Mouse (Mus musculus) lung, embryonic 14.5 days (tissue): Measurements from ENCODE around the gene Pdcd4. TPM values are rescaled to one million over a fixed set of nuclear protein-coding genes. Genes with fewer than 3 reads are reported as not detected.

Source experiments
- ATAC-seq: fragments of 200-750 bp; cut with Nextera tagmentation; 2 replicates; pipeline ENCODE4 v1.8.0; 2017; ENCODE audit warnings: mild to moderate bottlenecking, moderate TSS enrichment, moderate library complexity; ENCODE audit not compliant: insufficient read depth
- DNase-seq: peaks from one replicate; pipeline ENCODE4 v3.0.0-alpha.2; 2015
- H3K27ac ChIP-seq: fragments of 300-500 bp; sonication (generic); 2 replicates; pipeline ENCODE4 v1.5.1; 2014; ENCODE audit warnings: low read depth, mild to moderate bottlenecking, moderate library complexity
- H3K27me3 ChIP-seq: fragments of 300-500 bp; sonication (generic); 2 replicates; pipeline ENCODE4 v1.6.1; 2014; ENCODE audit warnings: low read length, control low read depth; ENCODE audit not compliant: insufficient read depth
- H3K36me3 ChIP-seq: fragments of 300-500 bp; sonication (generic); 2 replicates; pipeline ENCODE4 v1.6.1; 2014; ENCODE audit warnings: control low read depth; ENCODE audit not compliant: insufficient read depth
- H3K4me1 ChIP-seq: fragments of 300-500 bp; sonication (generic); 2 replicates; pipeline ENCODE4 v1.6.1; 2014; ENCODE audit warnings: antibody characterized with exemption, control low read depth; ENCODE audit not compliant: insufficient read depth
- H3K4me2 ChIP-seq: fragments of 300-500 bp; sonication (generic); 2 replicates; pipeline ENCODE4 v1.6.1; 2014; ENCODE audit warnings: mild to moderate bottlenecking
- H3K4me3 ChIP-seq: fragments of 300-500 bp; sonication (generic); 2 replicates; pipeline ENCODE4 v1.5.1; 2014; ENCODE audit warnings: low read depth, low read length
- H3K9ac ChIP-seq: fragments of 300-500 bp; sonication (generic); 2 replicates; pipeline ENCODE4 v1.6.1; 2014
- H3K9me3 ChIP-seq: fragments of 300-500 bp; sonication (generic); 2 replicates; pipeline ENCODE4 v1.6.1; 2016; ENCODE audit warnings: low read depth, low read length, control low read depth
- CTCF ChIP-seq: IDR thresholded peaks from 2 replicates; pipeline ENCODE4 v1.5.1; 2016; ENCODE audit warnings: antibody characterized with exemption, low read depth
- WGBS: fragments of 180-500 bp; shearing (Covaris S2); extraction: QIAGEN DNeasy Blood & Tissue Kit; methylation state at CpG from one replicate; pipeline ENCODE4 v1.1.7; 2014; 5-methylcytosine and 5-hydroxymethylcytosine counted together
- polyA plus RNA-seq: library from polyadenylated mRNA; unstranded; fragments of >200 nt; fragmentation: Nextera tagmentation; extraction: Ambion mirVana; gene quantifications from 2 replicates; pipeline ENCODE4 v1.2.1, GENCODE M21; 2014

The Pdcd4 gene
- 101 and 104 TPM in 2 replicates for polyA plus RNA-seq

DNA sequence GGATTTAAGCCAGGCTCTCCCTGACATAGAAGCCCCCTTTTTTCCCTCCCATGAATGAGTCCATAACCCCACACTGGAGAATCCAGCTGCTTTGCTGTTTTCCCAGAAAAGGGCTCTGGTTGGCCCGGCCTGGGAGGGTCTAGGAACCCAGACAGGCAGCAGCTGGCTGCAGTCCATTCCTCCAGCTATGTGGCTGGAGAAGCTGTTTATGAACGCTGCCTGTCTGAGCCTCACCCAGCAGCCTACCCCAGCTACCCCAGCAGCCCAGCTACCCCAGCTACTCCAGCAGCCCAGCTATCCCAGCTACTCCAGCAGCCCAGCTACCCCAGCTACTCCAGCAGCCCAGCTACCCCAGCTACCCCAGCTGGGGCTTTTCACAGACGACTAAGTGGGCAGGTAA is at the start of gene Pdcd4:
Pdcd4 (plus strand) TSS at position 171 of the 400 bp plus-strand sequence.
- peak; percentile 89 for ATAC-seq
- DNase-seq = peak; percentile 86
- 0 out of 2 replicates have a peak within 1 kb of the TSS, but pooled peaks have one; percentile 18 for H3K4me2 ChIP-seq

DNA sequence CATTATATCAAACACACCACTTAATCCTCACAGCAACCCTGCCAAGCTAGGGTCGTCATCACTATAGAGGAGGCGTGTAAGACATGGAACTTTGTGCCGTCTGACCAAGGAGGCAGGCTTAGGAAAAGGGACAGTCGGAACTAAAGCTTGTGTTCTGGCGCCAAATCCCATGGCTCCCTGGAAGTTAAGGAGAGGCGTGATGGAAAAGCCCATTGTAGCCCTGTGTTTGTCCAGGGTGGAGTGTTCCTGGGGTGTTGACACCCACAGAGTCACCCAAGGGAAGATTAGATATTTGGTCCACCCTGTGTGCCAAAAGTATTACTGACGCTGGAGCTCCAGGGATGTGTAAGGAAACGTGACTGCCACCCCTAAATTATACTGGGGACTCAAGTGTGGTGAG is 48.1 kb upstream of the Pdcd4 start:
- Histone ChIP-seq H3K4me3 (no peak overlapping the region), H3K4me2 (no peak overlapping the region), H3K9me3 (no peaks in the 10 kb centered on the region), H3K36me3 (no peaks in the 10 kb centered on the region), H3K27me3 (no peaks in the 10 kb centered on the region), H3K4me1 (no peaks in the 10 kb centered on the region), H3K9ac (no peak overlapping the region), H3K27ac (no peak overlapping the region)
- TF ChIP-seq CTCF = no peak
- 70% methylated on average over 8 of the region's 8 CpGs for WGBS
- DNase-seq (no peak), ATAC-seq (no peak)

More for the DNA sequence above, at the start of gene Pdcd4:
- Histone ChIP-seq H3K36me3 (no peaks in the 10 kb centered on the region), H3K27me3 (no peaks in the 10 kb centered on the region), H3K4me3 (no peak within 1 kb of the TSS), H3K9ac (peak within 1 kb of the TSS; percentile 29; the same call in 1 of the 2 replicates), H3K27ac (peak within 1 kb of the TSS; percentile 91), H3K9me3 (no peaks in the 10 kb centered on the region), H3K4me1 (peaks cover 27% of the 10 kb centered on the region)
- WGBS = 21% methylated on average over 3 of the region's 3 CpGs
- TF ChIP-seq CTCF = no peak

DNA sequence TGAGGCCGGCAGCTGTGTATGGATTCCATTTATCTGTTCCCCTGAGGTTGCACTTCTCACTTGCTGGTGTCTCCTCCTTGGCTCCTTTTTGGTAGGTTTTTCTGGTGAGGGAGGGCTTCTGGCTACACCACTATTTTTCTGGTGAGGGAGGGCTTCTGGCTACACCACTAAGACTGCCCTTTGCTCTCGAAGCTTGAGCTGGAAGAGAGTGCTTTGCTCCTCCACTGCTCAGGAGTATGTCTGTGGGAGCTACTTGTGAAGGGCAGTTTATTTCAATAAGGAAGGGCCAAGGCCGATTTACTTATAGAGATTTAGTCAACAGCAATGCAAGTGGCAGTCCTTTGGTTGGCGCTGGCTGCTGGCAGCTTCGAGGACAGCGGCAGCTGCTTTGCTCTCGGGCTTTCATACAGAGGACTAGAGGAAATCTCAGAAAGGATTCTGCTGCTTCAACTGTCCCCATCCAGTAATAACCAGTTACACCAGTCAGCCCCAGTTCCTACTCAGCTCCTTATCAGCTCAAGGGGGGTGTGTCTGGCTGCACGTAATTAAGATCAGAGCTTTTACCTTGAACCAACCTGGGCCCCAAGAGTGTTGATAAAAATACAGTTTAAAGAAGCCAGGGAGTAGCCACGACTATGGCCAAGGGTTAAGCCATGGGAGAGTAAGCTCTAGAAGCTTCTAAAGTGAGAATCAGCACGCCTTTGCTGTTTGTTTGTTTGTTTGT is 43.6 kb upstream of the Pdcd4 start:
- 71% methylated on average over 10 of the region's 10 CpGs for WGBS
- no peak overlapping the region for H3K9ac ChIP-seq
- peaks cover 25% of the 10 kb centered on the region for H3K4me1 ChIP-seq
- TF ChIP-seq CTCF = no peak
- no peak overlapping the region for H3K4me3 ChIP-seq
- H3K27me3 ChIP-seq = no peaks in the 10 kb centered on the region
- H3K36me3 ChIP-seq = no peaks in the 10 kb centered on the region
- no peak overlapping the region for H3K4me2 ChIP-seq
- no peaks in the 10 kb centered on the region for H3K9me3 ChIP-seq
- DNase-seq (no peak), ATAC-seq (no peak)
- H3K27ac ChIP-seq = no peak overlapping the region

DNA sequence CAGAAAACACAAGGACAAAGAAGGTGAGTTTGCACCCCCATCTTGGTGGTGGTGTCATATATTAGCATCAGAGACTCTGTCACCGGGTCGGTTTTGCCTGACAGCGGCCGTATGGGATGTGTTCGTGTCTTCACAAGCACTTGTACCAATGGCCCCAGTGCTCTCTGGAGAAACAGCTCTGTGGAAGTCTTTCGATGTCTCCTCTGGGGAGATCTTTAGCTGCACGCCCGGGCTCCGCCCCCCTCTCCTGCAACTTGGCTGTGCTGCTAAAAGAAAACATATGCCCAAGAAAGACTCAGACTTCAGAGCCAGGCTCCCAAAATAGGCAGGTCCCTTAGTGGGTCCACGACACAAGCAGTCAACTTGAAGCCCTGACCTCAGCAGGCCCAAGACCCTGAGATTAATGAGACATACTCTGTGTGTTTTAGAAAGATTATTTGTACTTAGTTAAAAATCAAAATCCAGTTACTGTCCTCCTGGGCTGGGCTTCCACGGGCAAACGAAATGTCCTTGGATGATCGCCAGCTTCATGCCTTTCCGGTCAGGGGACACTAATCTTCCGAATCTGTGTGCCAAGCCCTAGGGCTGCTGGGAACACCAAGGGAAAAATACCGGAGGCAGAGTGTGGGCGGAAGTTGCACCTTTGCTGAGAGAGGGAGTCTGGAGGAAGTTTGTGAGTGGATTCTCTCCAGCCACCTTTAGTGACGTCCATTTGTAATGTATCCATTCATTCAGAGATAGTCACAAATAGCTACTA is 41.7 kb upstream of the Pdcd4 start:
- H3K4me3 ChIP-seq = no peak overlapping the region
- no peaks in the 10 kb centered on the region for H3K27me3 ChIP-seq
- H3K9ac ChIP-seq = no peak overlapping the region
- H3K36me3 ChIP-seq = no peaks in the 10 kb centered on the region
- WGBS = 24% methylated on average over 18 of the region's 18 CpGs
- peaks cover 25% of the 10 kb centered on the region for H3K4me1 ChIP-seq
- TF ChIP-seq CTCF = no peak
- peak overlapping the region; percentile 86 for H3K27ac ChIP-seq
- no peaks in the 10 kb centered on the region for H3K9me3 ChIP-seq
- peak; percentile 64 for ATAC-seq
- H3K4me2 ChIP-seq = peak overlapping the region; percentile 20
- peak; percentile 86 for DNase-seq

DNA sequence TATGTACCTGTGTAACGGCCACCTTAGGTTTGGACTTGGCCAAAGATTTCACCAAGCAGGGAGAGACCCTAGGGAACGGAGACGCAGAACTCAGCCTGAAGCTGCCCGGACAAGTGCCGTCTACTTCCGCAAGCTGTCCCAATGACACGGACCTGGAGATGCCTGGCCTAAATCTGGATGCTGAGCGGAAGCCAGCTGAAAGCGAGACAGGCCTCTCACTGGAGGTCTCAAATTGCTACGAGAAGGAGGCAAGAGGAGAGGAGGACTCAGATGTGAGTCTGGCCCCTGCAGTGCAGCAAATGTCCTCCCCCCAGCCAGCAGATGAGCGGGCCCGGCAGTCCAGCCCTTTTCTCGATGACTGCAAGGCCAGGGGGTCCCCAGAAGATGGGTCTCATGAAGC is 40.7 kb upstream of the Pdcd4 start:
- H3K9me3 ChIP-seq = no peaks in the 10 kb centered on the region
- no peak overlapping the region for H3K9ac ChIP-seq
- H3K27ac ChIP-seq = peak overlapping the region; percentile 70; the same call in 1 of the 2 replicates
- no peaks in the 10 kb centered on the region for H3K36me3 ChIP-seq
- WGBS = 80% methylated on average over 13 of the region's 13 CpGs
- no peaks in the 10 kb centered on the region for H3K27me3 ChIP-seq
- no peak overlapping the region for H3K4me3 ChIP-seq
- no peak for DNase-seq
- no peak for ATAC-seq
- no peak overlapping the region for H3K4me2 ChIP-seq
- no peak for TF ChIP-seq CTCF
- H3K4me1 ChIP-seq = peaks cover 25% of the 10 kb centered on the region

DNA sequence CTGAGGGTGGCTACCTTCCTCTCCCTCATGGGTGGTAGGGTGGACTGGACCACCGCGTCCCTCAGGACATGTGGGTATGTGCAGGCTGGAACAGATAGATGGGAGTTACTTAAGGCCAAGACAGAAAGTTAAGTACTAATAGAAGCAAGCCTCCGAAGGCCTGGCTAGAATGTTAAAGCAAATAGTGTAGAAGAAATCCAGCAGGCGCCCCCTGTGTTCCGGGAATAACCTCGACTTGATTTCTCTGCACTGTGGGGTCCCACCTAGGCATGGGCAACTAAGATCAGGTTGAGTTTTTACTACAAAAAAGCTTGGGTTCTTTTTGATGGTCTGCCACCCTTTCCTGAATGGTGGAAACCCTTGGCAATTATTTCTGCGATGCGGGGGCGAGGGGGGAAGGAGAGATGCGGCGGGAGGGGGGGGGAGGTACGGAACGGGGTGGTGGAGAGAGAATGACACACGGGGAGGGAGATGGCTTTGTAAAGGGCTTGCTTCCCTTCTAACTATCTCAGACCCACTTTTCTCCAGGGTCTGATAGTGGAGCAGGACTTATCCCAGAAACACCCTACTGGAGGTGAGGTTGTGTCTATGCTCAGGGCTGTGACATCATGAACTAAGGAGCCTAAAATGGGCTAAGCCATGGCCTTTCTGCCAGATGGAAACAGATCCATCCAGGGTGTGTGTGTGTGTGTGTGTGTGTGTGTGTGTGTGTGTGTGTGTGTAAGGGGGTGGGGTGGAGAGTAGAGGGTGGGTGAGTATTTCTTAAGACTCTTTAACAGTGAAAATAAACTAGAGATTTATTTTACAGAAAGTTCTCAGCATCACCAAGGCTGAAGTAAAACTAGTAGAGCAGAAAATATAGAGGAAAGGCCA is 40.0 kb upstream of the Pdcd4 start:
- Histone ChIP-seq H3K27ac (peak overlapping the region; percentile 70), H3K4me2 (no peak overlapping the region), H3K36me3 (no peaks in the 10 kb centered on the region), H3K27me3 (no peaks in the 10 kb centered on the region), H3K4me3 (no peak overlapping the region), H3K9me3 (no peaks in the 10 kb centered on the region), H3K9ac (no peak overlapping the region), H3K4me1 (peaks cover 25% of the 10 kb centered on the region)
- ATAC-seq = no peak
- no peak for DNase-seq
- no peak for TF ChIP-seq CTCF
- WGBS = 77% methylated on average over 14 of the region's 14 CpGs
